Mouse (Mus musculus) bone marrow macrophage, adult 2 months (primary cell): ENCODE data around the gene Mark2.

Experiments
- CTCF ChIP-seq: IDR thresholded peaks from 2 replicates; pipeline ENCODE4 v1.5.1; 2012; ENCODE audit warnings: low read depth, mild to moderate bottlenecking, low read length, moderate library complexity
- POLR2A ChIP-seq: IDR thresholded peaks from 2 replicates; pipeline ENCODE4 v1.6.1; 2012; ENCODE audit warnings: mild to moderate bottlenecking, low read depth, low read length, borderline replicate concordance

DNA sequence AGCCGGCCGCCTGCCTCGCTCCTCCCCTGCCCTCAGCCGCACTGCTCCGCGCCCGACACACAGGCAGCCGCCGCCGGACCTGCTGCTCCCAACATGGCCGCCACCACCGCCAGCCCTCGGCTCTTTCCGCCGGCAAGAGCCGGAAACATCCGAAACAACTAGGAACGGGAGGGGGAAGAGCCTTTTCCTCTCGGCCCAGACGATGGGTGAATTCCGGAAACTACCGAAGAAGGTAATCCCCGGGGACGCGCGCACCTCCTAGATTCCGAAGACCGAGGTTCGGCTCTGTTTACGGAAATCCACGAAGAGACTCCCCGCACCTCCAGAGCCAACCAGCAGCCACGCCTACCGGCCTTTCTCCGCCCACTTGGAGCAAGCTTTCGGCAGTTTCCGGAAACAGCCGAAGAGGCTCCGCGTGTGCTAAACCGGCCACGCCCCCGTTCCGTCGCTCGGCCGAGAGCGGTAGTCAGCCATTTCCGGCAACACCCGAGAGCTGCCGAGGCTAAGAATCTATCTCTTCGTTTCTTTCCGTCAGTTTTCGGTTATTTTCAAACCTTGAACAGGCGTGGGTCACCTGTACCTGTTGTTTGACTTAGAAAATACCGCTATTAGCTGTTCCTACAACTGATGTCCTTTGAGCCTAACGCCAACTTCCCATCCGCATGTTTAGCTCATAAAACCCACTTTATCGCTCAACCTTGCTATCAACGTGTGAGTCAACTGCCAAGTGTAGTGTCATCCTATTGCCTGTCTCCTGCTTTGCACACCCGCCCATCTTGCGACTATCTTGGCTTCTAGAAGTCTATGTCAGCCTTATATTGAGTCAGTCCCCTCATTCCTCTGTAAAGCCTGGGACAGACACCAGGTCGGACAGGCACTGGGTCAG lies at the start of gene Mark2:
- TF ChIP-seq CTCF (no peak), POLR2A (no peak)
